Mouse (Mus musculus) CD8-positive naive resting alpha-beta T cell, adult 57 days (primary cell): Measurements from ENCODE around the gene Vmn1r61. TPM values are rescaled to one million over a fixed set of nuclear protein-coding genes. Genes with fewer than 3 reads are reported as not detected.

Experiments used
- total RNA-seq: library from RNA; stranded (reverse); gene quantifications from one replicate; pipeline ENCODE4 v1.2.4, GENCODE M21; 2023

Vmn1r61 gene
- not detected for total RNA-seq

DNA sequence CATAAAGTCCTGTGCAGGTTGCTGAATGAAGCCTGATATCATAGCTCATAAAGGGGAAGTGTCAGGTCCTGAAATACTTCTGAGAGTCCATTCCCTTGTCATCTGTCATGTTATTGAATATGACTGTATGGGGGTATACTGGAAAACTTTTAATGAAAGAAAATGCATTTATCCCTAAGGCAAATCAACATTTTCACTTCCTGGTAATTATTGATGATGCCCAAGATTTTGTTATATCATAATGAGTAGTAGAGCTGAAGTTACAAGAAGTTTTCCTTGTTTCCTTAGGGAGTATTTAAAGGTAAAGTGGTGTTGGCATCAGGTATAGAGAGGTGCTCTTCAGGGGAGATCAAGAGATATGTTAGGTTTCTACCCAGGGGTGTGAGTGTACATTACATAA is at the start of gene Vmn1r61:
Gene Vmn1r61, minus strand, starts transcription at position 101 of the 400 bp plus-strand sequence.

Other genes starting within 250 kb of the Vmn1r61 start
- gene Vmn1r58, start 199.9 kb downstream of the Vmn1r61 start, total RNA-seq, result not detected
- not detected for gene Vmn1r59, start 156.5 kb downstream of the Vmn1r61 start, total RNA-seq
- gene Vmn2r28, start 119.3 kb downstream of the Vmn1r61 start, total RNA-seq, result not detected
- gene Vmn1r60, start 66.0 kb downstream of the Vmn1r61 start, total RNA-seq, result not detected
- not detected for gene Vmn1r62, start 60.3 kb upstream of the Vmn1r61 start, total RNA-seq
- not detected for gene Vmn1r63, start 192.2 kb upstream of the Vmn1r61 start, total RNA-seq